Mouse (Mus musculus) heart, adult 2 months (tissue): ENCODE measurements around the gene Eapp.

ENCODE experiments used
- CTCF ChIP-seq: fragments of 200-600 bp; IDR thresholded peaks from 2 replicates; pipeline ENCODE4 v1.8.1; 2022; ENCODE audit warnings: antibody characterized with exemption, mild to moderate bottlenecking, moderate library complexity
- POLR2A ChIP-seq: fragments of 200-500 bp; IDR thresholded peaks from 2 replicates; pipeline ENCODE4 v1.6.1; 2011; ENCODE audit warnings: mild to moderate bottlenecking, low read depth, low read length, control low read depth; ENCODE audit not compliant: insufficient read depth

- TF ChIP-seq CTCF (no peak), POLR2A (no peak)
These were observed 43.9 kb downstream of the Eapp start for GRCm38 (mm10) chr12:54651820-54652219.
